Mouse (Mus musculus): ENCODE results near the gene Rpa1. TPM values are rescaled to one million over a fixed set of nuclear protein-coding genes. Genes with fewer than 3 reads are reported as not detected.
"Not testable (repeated sequence)": the region's sequence is repeated elsewhere in the genome, so short reads cannot be mapped to it uniquely, and the experiment has no call there.

Rpa1 gene
- polyA plus RNA-seq, 1 experiment from 2014 or later: 78.6 TPM

DNA sequence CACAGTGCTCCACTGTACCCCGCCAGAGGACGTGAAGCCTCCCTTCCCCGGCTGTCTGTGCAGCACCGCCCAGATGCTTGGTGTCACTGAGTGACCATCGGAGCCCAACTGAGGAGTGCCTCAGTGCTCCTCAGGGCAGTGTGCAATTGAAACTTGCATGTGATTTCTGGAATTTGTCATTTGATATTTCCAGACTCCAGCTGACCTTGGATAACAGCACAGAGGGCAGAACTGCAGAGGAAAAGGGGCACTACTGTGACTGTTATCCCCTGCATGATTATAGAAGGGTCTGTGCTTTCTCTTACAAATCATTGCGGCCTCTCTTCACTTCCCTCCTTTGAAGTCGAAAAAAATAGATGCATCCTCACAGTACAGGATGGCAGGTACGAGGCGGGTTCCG is 60.2 kb downstream of the Rpa1 start:
- H3K4me2 ChIP-seq (ENCODE audit: low read depth, low read length): no peak overlapping the region
- 72% methylated on average over 10 of the region's 10 CpGs for WGBS (ENCODE audit: insufficient replicate concordance)
- H3K27ac ChIP-seq (ENCODE audit: low read length): no peak overlapping the region
- peaks cover 1% of the 10 kb centered on the region; the same call in 1 of the 2 replicates for H3K27me3 ChIP-seq (ENCODE audit: control insufficient read depth, insufficient read depth, low read depth, low read length)
- H3K9me3 ChIP-seq (replicated peaks; ENCODE audit: control insufficient read depth, low read length): no peaks in the 10 kb centered on the region
- no peak overlapping the region for H3K4me3 ChIP-seq (ENCODE audit: low read depth, low read length)
- ATAC-seq (ENCODE audit: low read depth): no peak
- peaks cover under 1% of the 10 kb centered on the region; the same call in 1 of the 2 replicates for H3K4me1 ChIP-seq (ENCODE audit: control insufficient read depth, low read depth, low read length)
- H3K36me3 ChIP-seq (ENCODE audit: control insufficient read depth, insufficient read depth): no peaks in the 10 kb centered on the region
- H3K9ac ChIP-seq (ENCODE audit: low read depth, low read length): no peak overlapping the region

DNA sequence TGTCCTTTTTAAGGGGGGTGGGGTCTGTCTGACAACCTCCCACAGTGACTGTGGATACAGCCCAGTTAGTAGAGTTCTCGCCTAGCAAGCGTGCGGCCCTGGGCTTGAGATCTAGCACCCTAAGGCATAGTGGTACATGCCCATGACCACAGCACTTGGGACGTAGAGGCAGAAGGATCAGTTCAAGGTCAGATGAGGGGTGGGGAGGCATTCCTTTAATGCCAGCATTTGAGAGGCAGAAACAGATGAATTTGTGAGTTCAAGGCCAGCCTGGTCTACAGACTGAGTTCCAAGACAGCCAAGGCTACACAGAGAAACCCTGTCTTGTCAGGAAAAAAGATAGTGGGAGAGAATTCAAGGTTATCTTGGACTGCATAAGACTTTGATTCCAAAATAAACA is 61.3 kb downstream of the Rpa1 start:
- H3K27ac ChIP-seq (ENCODE audit: low read length): no peak overlapping the region
- no peak overlapping the region for H3K4me3 ChIP-seq (ENCODE audit: low read depth, low read length)
- H3K9ac ChIP-seq (ENCODE audit: low read depth, low read length): no peak overlapping the region
- no peak overlapping the region for H3K4me2 ChIP-seq (ENCODE audit: low read depth, low read length)
- peaks cover 8% of the 10 kb centered on the region for H3K27me3 ChIP-seq (ENCODE audit: control insufficient read depth, insufficient read depth, low read depth, low read length)
- peaks cover 11% of the 10 kb centered on the region for H3K4me1 ChIP-seq (ENCODE audit: control insufficient read depth, low read depth, low read length)
- H3K36me3 ChIP-seq (ENCODE audit: control insufficient read depth, insufficient read depth): no peaks in the 10 kb centered on the region
- no peaks in the 10 kb centered on the region for H3K9me3 ChIP-seq (replicated peaks; ENCODE audit: control insufficient read depth, low read length)
- 79% methylated on average over 4 of the region's 4 CpGs for WGBS (ENCODE audit: insufficient replicate concordance)
- ATAC-seq (ENCODE audit: low read depth): no peak

DNA sequence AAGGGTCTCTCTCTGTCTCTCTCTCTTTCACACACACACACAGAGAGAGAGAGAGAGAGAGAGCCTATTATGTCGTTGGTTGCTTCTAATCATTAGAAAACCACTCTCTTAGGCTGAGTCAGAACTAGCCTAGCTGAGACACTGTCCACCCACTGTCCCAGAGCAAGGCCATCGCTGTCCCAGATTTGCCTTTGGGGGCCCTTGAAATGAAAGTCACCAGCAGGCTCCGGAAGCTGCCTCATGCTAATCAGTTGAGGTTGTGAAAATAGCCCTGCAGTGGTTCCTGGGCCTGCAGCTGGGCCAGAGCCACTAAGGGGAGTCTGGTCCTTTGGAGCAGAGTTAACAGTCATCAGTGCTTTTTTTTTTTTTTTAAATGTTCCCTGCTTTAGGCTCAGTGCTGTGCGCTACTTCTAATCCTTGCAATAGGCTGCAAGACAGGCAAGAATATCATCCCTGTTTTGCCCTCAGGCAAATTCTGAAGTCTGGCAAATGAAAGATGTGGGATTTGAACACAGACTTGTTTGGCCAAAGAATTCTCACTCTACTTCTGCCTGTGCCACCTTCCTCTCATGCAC is 62.1 kb downstream of the Rpa1 start:
- 41% methylated on average over 4 of the region's 4 CpGs for WGBS (ENCODE audit: insufficient replicate concordance)

DNA sequence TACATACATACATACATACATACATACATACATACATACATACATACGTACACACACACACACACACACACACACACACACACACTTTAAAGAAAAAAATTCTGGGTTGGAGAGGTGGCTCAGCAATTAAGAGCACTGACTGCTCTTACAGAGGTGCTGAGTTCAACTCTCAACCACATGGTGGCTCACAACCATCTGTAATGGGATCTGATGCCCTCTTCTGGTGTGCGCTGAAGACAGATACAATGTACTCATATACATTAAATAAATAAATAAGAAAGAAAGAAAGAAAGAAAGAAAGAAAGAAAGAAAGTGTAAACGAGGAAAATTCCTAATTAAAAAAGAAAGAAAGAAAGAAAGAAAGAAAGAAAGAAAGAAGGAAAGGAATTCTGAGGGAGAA is 64.3 kb downstream of the Rpa1 start:
- not testable (repeated sequence) for H3K9ac ChIP-seq (ENCODE audit: low read depth, low read length); ATAC-seq (ENCODE audit: low read depth); H3K36me3 ChIP-seq (ENCODE audit: control insufficient read depth, insufficient read depth); H3K9me3 ChIP-seq (replicated peaks; ENCODE audit: control insufficient read depth, low read length); H3K4me2 ChIP-seq (ENCODE audit: low read depth, low read length); H3K27ac ChIP-seq (ENCODE audit: low read length); H3K4me3 ChIP-seq (ENCODE audit: low read depth, low read length)
- Histone ChIP-seq H3K4me1 (ENCODE audit: control insufficient read depth, low read depth, low read length) (peaks cover 26% of the 10 kb centered on the region), H3K27me3 (ENCODE audit: control insufficient read depth, insufficient read depth, low read depth, low read length) (peaks cover 21% of the 10 kb centered on the region)
- WGBS (ENCODE audit: insufficient replicate concordance): 50% methylated on average over 3 of the region's 3 CpGs

More for the DNA sequence above, 62.1 kb downstream of the Rpa1 start:
- Histone ChIP-seq H3K27me3 (ENCODE audit: control insufficient read depth, insufficient read depth, low read depth, low read length) (peaks cover 16% of the 10 kb centered on the region), H3K36me3 (ENCODE audit: control insufficient read depth, insufficient read depth) (no peaks in the 10 kb centered on the region), H3K4me3 (ENCODE audit: low read depth, low read length) (no peak overlapping the region), H3K4me2 (ENCODE audit: low read depth, low read length) (no peak overlapping the region), H3K9me3 (replicated peaks; ENCODE audit: control insufficient read depth, low read length) (no peaks in the 10 kb centered on the region), H3K27ac (ENCODE audit: low read length) (no peak overlapping the region), H3K9ac (ENCODE audit: low read depth, low read length) (no peak overlapping the region), H3K4me1 (ENCODE audit: control insufficient read depth, low read depth, low read length) (peaks cover 14% of the 10 kb centered on the region)
- ATAC-seq (ENCODE audit: low read depth): no peak

DNA sequence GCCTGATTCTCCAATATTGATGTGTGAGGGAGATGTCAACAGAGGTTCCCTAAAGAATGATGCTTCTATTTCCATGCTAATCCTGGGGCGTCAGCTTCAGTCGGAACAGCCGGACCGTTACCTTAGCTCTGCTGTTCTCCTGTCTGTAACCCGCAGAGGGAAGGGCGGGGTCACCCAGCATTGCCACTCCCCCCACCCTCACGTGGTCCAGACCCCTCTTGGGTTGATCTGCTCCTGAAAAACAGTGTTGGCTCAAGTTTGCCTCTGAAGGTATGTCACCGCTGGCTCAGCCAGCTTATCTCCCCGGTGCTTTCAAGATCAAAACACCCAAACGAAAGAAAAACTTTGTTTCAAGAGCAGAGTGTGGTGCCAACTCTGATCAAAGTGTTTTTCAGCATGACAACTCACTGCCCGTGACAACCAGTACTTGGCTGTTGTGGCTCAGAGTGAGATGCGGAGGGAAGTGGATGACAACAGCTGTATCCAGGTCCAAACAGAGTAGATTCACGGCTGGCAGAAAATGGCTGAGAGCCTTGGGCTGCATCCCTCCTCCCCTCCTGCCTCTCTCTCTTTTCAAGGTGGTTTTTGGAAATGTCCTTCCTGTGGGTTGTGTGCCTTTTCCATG is 65.5 kb downstream of the Rpa1 start:
- 0 out of 2 replicates have a peak overlapping the region, but pooled peaks have one; percentile 0 for H3K9ac ChIP-seq (ENCODE audit: low read depth, low read length)
- 13% methylated on average over 13 of the region's 13 CpGs for WGBS (ENCODE audit: insufficient replicate concordance)
- ATAC-seq (ENCODE audit: low read depth): no peak

DNA sequence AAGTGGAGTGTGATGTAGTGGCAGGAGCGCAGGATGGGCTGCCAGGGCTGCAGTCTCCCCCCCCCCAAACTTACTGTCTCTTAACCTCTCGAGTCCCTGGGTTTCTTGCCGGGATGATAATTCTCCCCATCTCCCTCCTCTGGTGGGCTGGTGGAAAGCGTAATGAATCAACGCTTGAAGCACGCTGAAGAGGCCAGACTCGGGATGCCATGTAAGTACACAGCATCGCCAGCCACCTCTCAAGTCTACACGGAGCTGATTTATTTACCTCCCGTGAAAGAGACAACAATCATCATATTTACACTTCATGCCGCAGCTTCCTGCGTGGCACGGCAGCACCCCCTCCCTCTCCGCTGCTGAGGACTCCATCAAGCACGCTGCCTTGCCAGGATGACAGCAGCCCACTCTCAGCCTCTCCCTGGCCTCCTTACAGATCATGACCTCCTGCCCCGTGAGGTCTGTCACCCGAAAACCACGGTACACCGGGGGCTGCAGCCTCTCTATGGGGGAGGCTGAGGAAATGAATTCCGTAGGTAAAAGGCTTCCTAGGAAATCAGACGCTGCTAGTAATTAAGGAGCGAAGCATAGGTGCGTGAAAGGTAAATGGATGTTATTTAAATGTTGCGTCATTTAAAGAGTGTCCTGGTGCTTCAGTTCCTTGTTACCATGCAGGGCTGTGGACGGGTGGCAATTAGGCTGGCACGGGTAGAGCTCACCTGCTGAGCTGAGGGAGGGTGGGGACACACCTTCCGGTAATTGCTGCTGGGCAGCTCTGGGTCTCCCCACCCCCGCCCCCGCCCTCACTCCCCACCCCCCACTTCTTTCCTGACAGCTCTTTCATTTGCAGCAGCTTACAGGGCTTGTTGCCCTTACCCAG is 66.5 kb downstream of the Rpa1 start:
- Histone ChIP-seq H3K9ac (ENCODE audit: low read depth, low read length) (no peak overlapping the region), H3K27ac (ENCODE audit: low read length) (no peak overlapping the region), H3K4me2 (ENCODE audit: low read depth, low read length) (peak overlapping the region; percentile 43), H3K4me1 (ENCODE audit: control insufficient read depth, low read depth, low read length) (peaks cover 26% of the 10 kb centered on the region), H3K4me3 (ENCODE audit: low read depth, low read length) (no peak overlapping the region), H3K36me3 (ENCODE audit: control insufficient read depth, insufficient read depth) (no peaks in the 10 kb centered on the region), H3K27me3 (ENCODE audit: control insufficient read depth, insufficient read depth, low read depth, low read length) (peaks cover 21% of the 10 kb centered on the region), H3K9me3 (replicated peaks; ENCODE audit: control insufficient read depth, low read length) (no peaks in the 10 kb centered on the region)
- 30% methylated on average over 29 of the region's 29 CpGs for WGBS (ENCODE audit: insufficient replicate concordance)
- no peak for ATAC-seq (ENCODE audit: low read depth)

More for the DNA sequence above, 65.5 kb downstream of the Rpa1 start:
- Histone ChIP-seq H3K27ac (ENCODE audit: low read length) (no peak overlapping the region), H3K9me3 (replicated peaks; ENCODE audit: control insufficient read depth, low read length) (no peaks in the 10 kb centered on the region), H3K4me1 (ENCODE audit: control insufficient read depth, low read depth, low read length) (peaks cover 26% of the 10 kb centered on the region), H3K4me2 (ENCODE audit: low read depth, low read length) (peak overlapping the region; percentile 43), H3K4me3 (ENCODE audit: low read depth, low read length) (peak overlapping the region; percentile 0; the same call in 1 of the 2 replicates), H3K27me3 (ENCODE audit: control insufficient read depth, insufficient read depth, low read depth, low read length) (peaks cover 21% of the 10 kb centered on the region), H3K36me3 (ENCODE audit: control insufficient read depth, insufficient read depth) (no peaks in the 10 kb centered on the region)

DNA sequence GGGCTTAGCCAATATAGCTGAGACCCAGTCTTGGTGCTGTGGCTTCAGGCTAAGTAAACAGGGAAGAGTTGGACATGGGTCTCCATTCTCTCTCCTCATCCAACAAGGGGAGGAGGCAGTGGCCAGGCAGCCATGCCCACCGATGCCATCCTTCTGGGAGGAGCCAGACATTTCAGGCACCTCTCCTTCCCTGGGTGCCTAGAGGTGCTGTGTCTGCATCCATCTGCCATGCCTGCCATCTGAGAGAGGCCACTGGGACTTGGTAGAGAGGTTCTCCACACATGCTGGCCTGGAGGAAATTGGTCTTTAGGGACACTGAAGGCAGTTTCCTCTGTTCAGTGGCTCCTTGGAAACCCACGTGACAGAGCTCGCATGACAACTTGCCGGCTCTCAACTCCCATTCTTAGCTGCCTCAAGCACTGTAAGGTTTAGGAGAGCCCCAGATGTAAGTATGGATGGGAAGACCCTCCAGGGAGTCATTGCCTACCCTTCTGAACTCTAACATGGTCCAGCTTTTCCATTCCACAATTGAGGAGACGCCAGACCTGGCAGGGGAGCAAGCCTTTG is 67.6 kb downstream of the Rpa1 start:
- 67% methylated on average over 5 of the region's 5 CpGs for WGBS (ENCODE audit: insufficient replicate concordance)
- no peak for ATAC-seq (ENCODE audit: low read depth)
- Histone ChIP-seq H3K9ac (ENCODE audit: low read depth, low read length) (no peak overlapping the region), H3K27me3 (ENCODE audit: control insufficient read depth, insufficient read depth, low read depth, low read length) (peaks cover 21% of the 10 kb centered on the region), H3K4me2 (ENCODE audit: low read depth, low read length) (no peak overlapping the region), H3K9me3 (replicated peaks; ENCODE audit: control insufficient read depth, low read length) (no peaks in the 10 kb centered on the region), H3K4me1 (ENCODE audit: control insufficient read depth, low read depth, low read length) (peaks cover 26% of the 10 kb centered on the region), H3K36me3 (ENCODE audit: control insufficient read depth, insufficient read depth) (no peaks in the 10 kb centered on the region), H3K27ac (ENCODE audit: low read length) (no peak overlapping the region), H3K4me3 (ENCODE audit: low read depth, low read length) (no peak overlapping the region)

DNA sequence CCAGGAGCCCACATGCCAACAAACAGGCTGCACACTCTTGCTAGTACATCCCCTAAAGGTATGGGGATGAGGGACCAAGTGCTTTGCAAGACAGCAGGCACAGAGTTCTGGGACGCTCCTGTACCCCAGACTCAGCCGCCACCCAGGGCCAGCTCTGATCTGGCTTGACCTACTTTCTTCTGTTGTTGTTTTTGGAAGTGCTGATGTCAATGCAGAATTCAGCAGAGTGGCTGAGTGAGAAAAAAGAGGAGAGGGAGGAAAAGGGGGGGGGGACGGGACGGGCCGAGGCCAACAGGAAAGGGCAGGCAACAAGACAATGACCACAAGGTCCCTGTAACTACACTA is 68.1 kb downstream of the Rpa1 start:
- H3K27me3 ChIP-seq (ENCODE audit: control insufficient read depth, insufficient read depth, low read depth, low read length): peaks cover 21% of the 10 kb centered on the region
- peak overlapping the region; percentile 21; the same call in 1 of the 2 replicates for H3K27ac ChIP-seq (ENCODE audit: low read length)
- H3K4me2 ChIP-seq (ENCODE audit: low read depth, low read length): peak overlapping the region; percentile 56; the same call in 1 of the 2 replicates
- no peak overlapping the region for H3K4me3 ChIP-seq (ENCODE audit: low read depth, low read length)
- WGBS (ENCODE audit: insufficient replicate concordance): 65% methylated on average over 5 of the region's 5 CpGs
- H3K36me3 ChIP-seq (ENCODE audit: control insufficient read depth, insufficient read depth): no peaks in the 10 kb centered on the region
- no peak for ATAC-seq (ENCODE audit: low read depth)
- no peak overlapping the region for H3K9ac ChIP-seq (ENCODE audit: low read depth, low read length)
- peaks cover 26% of the 10 kb centered on the region for H3K4me1 ChIP-seq (ENCODE audit: control insufficient read depth, low read depth, low read length)
- H3K9me3 ChIP-seq (replicated peaks; ENCODE audit: control insufficient read depth, low read length): no peaks in the 10 kb centered on the region

Measured in liver, embryonic 16.5 days (tissue).